Mouse (Mus musculus) hematopoietic multipotent progenitor cell, adult 10-12 weeks (in vitro differentiated cells): ENCODE measurements around the gene Chat. TPM values are rescaled to one million over a fixed set of nuclear protein-coding genes. Genes with fewer than 3 reads are reported as not detected.

ENCODE experiments used
- polyA plus RNA-seq: library from polyadenylated mRNA; stranded (reverse); fragments of >175 nt; gene quantifications from 2 replicates; pipeline ENCODE4 v1.2.3, GENCODE M21; 2012; ENCODE audit warnings: low replicate concordance

Chat gene
- not detected in 2 replicates for polyA plus RNA-seq

DNA sequence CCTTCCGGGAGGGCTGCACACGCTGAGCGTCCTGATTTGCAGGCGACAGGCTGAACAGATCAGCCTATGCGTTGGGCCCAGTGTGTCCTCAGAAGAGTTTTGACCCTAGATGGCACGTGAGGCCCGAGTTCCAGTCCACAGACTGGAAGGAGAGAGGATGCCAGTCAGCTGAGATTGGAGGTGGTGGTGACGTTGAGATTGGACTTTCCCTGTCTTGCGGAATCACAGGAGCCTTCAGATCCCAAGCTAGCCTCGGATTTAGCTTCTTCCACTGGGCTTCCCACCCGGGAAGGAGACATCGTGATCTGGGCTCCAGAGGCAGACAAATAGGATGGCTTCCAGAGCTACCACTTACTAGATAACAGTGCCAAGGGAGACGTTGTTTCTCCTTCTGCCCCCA lies at the start of gene Chat:
Gene Chat (minus strand): TSS at position 101 of the 400 bp plus-strand sequence.

DNA sequence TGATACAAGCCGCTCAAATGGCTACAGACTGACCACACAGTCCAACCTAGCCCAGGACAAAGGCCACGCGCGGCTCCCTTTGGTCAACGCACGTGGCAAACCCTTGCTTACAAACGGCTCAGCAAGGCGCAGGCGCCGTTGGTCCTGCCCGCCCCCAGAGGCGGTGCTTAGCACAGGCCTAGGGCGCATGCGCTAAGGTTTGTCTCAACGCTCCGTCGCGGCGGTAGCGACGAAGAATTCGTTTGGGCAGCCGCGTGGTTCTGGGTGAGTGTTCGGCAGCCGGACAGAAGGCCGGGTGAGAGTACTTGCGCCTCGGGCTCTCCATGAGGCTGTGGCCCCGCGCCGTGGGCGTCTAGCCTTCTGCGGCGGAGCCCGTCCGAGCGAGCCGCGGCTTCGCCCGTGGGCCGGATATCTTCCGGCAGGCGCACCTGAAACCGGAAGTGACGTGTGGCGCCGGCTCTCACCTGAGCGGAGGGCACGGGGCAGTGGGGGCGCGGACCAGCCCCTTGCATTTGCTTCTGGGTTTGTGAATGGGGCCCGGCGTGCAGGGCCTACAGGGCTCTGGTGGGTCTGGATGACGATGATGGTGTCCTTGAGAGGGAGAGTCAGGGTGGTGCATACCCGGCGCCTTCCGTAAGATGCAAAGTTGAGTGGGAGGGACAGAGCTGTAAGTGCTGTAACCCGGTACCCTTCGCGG lies 47.7 kb upstream of the Chat start, which contains the start of gene Ercc6:
Gene Ercc6 (plus strand): TSS at position 186 of the 697 bp plus-strand sequence.

DNA sequence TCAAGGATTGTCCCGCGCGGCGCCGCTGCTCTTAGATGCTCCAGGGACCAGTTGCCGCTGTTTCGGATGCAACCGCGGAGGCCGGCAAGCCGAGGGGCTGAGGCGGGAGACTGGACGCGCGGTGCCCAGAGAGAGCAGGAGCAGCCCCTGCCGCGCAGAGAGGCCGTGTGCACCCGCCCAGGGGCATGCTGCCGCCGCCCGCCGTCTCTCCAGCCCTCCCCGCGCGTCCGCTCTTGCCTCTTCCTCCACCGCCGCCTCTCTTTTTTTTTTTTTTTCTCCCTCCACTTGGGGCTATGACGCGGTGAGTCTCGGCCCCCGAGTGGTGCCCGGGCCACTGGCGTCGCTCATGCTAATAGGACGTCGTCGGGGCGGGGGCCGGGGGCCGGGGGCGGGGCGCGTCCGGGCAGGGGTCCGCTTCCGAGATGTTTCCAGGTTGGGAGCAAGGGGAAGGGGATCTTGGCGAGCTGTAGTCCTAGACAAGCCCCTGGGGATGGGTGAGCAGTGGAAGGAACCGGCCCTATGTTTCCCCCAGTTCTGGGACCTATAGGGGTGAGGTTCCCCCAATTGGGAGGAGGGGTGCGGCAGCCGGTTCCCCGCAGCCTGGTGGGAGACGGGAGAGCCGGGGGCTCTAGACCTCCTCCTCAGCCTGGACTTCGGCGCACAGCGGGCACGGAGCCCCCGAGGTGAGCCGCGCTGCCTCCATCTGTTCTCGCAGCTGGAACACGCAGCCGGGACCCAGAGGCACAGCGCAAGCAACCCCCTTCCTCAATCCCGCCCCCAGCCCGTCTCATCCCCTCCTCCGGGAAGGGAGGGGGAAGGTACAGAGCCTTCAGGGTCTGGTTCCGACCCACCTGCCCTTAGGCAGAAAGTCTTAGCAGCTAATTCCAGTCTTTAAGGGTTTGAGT lies 936 bp downstream of the Chat start, which contains the start of gene Slc18a3:
Gene Slc18a3 (minus strand): TSS at position 250 of the 905 bp plus-strand sequence.

DNA sequence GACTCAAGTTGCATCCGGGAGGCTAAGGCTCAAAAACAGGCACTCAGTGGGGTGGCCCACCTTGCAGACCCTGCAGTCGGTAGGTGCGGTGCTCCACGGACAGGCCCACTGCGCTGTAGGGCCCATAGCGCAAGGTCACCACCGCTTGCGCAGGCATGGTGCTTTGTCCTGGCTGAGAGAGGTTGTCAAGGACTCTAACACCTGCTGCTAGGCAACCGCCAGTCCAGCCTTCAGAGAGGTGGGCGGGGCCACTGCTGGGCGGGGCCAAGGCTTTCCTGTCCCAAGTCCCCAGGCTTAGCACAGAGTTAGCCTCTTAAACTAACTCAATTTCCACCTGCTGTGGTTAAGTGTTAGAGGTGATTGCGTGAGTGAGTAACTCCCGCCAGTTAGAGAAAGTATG lies 77.6 kb downstream of the Chat start, which contains the start of gene 1700024G13Rik:
Gene 1700024G13Rik (minus strand): TSS at position 196 of the 400 bp plus-strand sequence.

Other genes starting within 250 kb of the Chat start
- 0.04 TPM in 1 of 2 replicates, not detected in the other for gene Ogdhl, start 144.0 kb downstream of the Chat start, polyA plus RNA-seq
- gene 1700024G13Rik, start 77.6 kb downstream of the Chat start, polyA plus RNA-seq, result not detected in 2 replicates
- gene Slc18a3, start 1.1 kb downstream of the Chat start, polyA plus RNA-seq, result not detected in 2 replicates
- gene Ercc6, start 47.5 kb upstream of the Chat start, polyA plus RNA-seq, result 3.4 and 3.8 TPM in 2 replicates
- gene Prrxl1, start 133.4 kb upstream of the Chat start, polyA plus RNA-seq, result not detected in 2 replicates
- 0.74 and 1.2 TPM in 2 replicates for gene 3425401B19Rik, start 219.3 kb upstream of the Chat start, polyA plus RNA-seq